In the genomic region with DNA sequence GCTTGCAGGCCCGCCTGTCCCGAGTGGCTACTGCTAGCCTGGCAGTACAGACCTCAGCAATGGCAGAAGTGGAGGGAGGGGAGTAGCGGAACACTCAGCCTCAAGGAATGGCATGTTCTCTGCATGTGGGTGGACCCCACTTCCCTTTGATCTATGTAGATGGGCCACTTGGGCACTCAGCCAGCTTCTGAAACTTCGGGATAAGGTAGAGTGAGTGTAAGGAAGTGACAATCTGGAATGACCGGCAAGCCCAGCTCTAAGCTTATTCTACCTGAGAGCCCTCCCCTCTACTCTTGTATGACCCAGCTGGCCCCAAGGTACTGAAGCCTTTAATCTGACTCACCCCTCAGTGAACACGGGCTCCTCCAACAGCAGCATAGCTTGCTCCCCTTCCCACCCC, we compare ENCODE assay signal across 17 mouse cellular contexts. TPM values are rescaled to one million over a fixed set of nuclear protein-coding genes. Genes with fewer than 3 reads are reported as not detected.
DNase-seq lines count a peak whose midpoint lies in the region; ATAC-seq and TF ChIP-seq lines count a peak whose summit lies in the region.
"Had no signal": no experiment of that assay in that cellular context is flagged by ENCODE, and none has a peak within 500 bp of the region (broad histone marks: within the 10 kb centered on the region; RNA-seq: fewer than 3 reads in every experiment).

No protein-coding gene starts in this region.

- no peaks in the 10 kb centered on the region for H3K36me3 ChIP-seq in intestine, embryonic 14.5 days (ENCODE audit: control insufficient read depth, insufficient read depth, low read length)
- H3K36me3 ChIP-seq in intestine, embryonic 16.5 days (ENCODE audit: control insufficient read depth, insufficient read depth, low read length): no peaks in the 10 kb centered on the region
- no peaks in the 10 kb centered on the region for H3K36me3 ChIP-seq in midbrain, embryonic 11.5 days (ENCODE audit: control insufficient read depth, insufficient read depth, low read length)
- H3K36me3 ChIP-seq in midbrain, embryonic 16.5 days (ENCODE audit: control insufficient read depth, insufficient read depth, low read length): no peaks in the 10 kb centered on the region
- no peaks in the 10 kb centered on the region for H3K36me3 ChIP-seq in lung, embryonic 15.5 days
- H3K36me3 ChIP-seq in stomach, embryonic 15.5 days: no peaks in the 10 kb centered on the region
- H3K36me3 ChIP-seq in thymus, adult 2 months (ENCODE audit: control insufficient read depth, insufficient read depth, low read length): no peaks in the 10 kb centered on the region
- H3K36me3 ChIP-seq: embryonic facial prominence, embryonic 13.5 days; heart, embryonic 15.5 days; liver, embryonic 13.5 days had no signal

- no peak for DNase-seq in intestine, embryonic 14.5 days (ENCODE audit: low spot score)
- no peak for DNase-seq in midbrain, embryonic 11.5 days (ENCODE audit: low spot score, missing footprints)
- DNase-seq in thymus, adult 2 months: no peak
- DNase-seq in adrenal gland, postnatal 36 days: no peak
- DNase-seq: adrenal gland, adult 2 months; cerebellum, adult 18-20 months; liver, embryonic 13.5 days; right cerebral cortex, adult 18-20 months; spleen, adult 18-20 months had no signal

- H3K27ac ChIP-seq in intestine, embryonic 14.5 days (ENCODE audit: low read depth): no peak overlapping the region
- no peak overlapping the region for H3K27ac ChIP-seq in intestine, embryonic 16.5 days (ENCODE audit: low read length)
- no peak overlapping the region for H3K27ac ChIP-seq in midbrain, embryonic 11.5 days (ENCODE audit: low read depth, low read length)
- H3K27ac ChIP-seq in midbrain, embryonic 16.5 days (ENCODE audit: low read length): no peak overlapping the region
- peak overlapping the region; percentile 74 for H3K27ac ChIP-seq in lung, embryonic 15.5 days
- H3K27ac ChIP-seq in stomach, embryonic 15.5 days: no peak overlapping the region
- no peak overlapping the region for H3K27ac ChIP-seq in thymus, adult 2 months (ENCODE audit: control insufficient read depth, insufficient read depth, low read length)
- H3K27ac ChIP-seq: embryonic facial prominence, embryonic 13.5 days; heart, embryonic 15.5 days; liver, embryonic 13.5 days had no signal

- H3K9ac ChIP-seq in intestine, embryonic 14.5 days (ENCODE audit: low read length): no peak overlapping the region
- no peak overlapping the region for H3K9ac ChIP-seq in intestine, embryonic 16.5 days (ENCODE audit: low read depth, low read length)
- no peak overlapping the region for H3K9ac ChIP-seq in midbrain, embryonic 11.5 days (ENCODE audit: low read length)
- H3K9ac ChIP-seq in midbrain, embryonic 16.5 days (ENCODE audit: low read depth, low read length): no peak overlapping the region
- no peak overlapping the region for H3K9ac ChIP-seq in lung, embryonic 15.5 days
- H3K9ac ChIP-seq in stomach, embryonic 15.5 days: no peak overlapping the region
- H3K9ac ChIP-seq: embryonic facial prominence, embryonic 13.5 days; heart, embryonic 15.5 days; liver, embryonic 13.5 days had no signal

- TF ChIP-seq POLR2A in thymus, adult 2 months (IDR thresholded peaks at IDR 0.05; ENCODE audit: control insufficient read depth, extremely low read depth, insufficient read depth, low read length, poor library complexity): no peak

- H3K4me1 ChIP-seq in intestine, embryonic 14.5 days (replicated peaks; ENCODE audit: control insufficient read depth, insufficient read depth, low read length): no peaks in the 10 kb centered on the region
- H3K4me1 ChIP-seq in intestine, embryonic 16.5 days (ENCODE audit: control insufficient read depth, insufficient read depth, low read length): no peaks in the 10 kb centered on the region
- no peaks in the 10 kb centered on the region for H3K4me1 ChIP-seq in midbrain, embryonic 11.5 days (ENCODE audit: control insufficient read depth, insufficient read depth, low read length)
- no peaks in the 10 kb centered on the region for H3K4me1 ChIP-seq in midbrain, embryonic 16.5 days (ENCODE audit: control insufficient read depth, insufficient read depth, low read length)
- H3K4me1 ChIP-seq in lung, embryonic 15.5 days: peaks cover 11% of the 10 kb centered on the region
- no peaks in the 10 kb centered on the region for H3K4me1 ChIP-seq in stomach, embryonic 15.5 days
- H3K4me1 ChIP-seq in thymus, adult 2 months (replicated peaks; ENCODE audit: control insufficient read depth, insufficient read depth, low read length): no peaks in the 10 kb centered on the region
- H3K4me1 ChIP-seq: embryonic facial prominence, embryonic 13.5 days; liver, embryonic 13.5 days; megakaryocyte, embryonic 14.5 days had no signal

- no peaks in the 10 kb centered on the region for H3K9me3 ChIP-seq in intestine, embryonic 14.5 days (ENCODE audit: control insufficient read depth, low read length)
- H3K9me3 ChIP-seq in intestine, embryonic 16.5 days (ENCODE audit: control insufficient read depth, low read length): no peaks in the 10 kb centered on the region
- no peaks in the 10 kb centered on the region for H3K9me3 ChIP-seq in midbrain, embryonic 11.5 days (ENCODE audit: control insufficient read depth, low read length)
- no peaks in the 10 kb centered on the region for H3K9me3 ChIP-seq in midbrain, embryonic 16.5 days (replicated peaks; ENCODE audit: control insufficient read depth, low read length, poor library complexity, severe bottlenecking)
- no peaks in the 10 kb centered on the region for H3K9me3 ChIP-seq in lung, embryonic 15.5 days
- H3K9me3 ChIP-seq in stomach, embryonic 15.5 days: no peaks in the 10 kb centered on the region
- H3K9me3 ChIP-seq: embryonic facial prominence, embryonic 13.5 days; heart, embryonic 15.5 days; liver, embryonic 13.5 days; megakaryocyte, embryonic 14.5 days had no signal

- ATAC-seq in intestine, embryonic 14.5 days (replicated peaks; ENCODE audit: low FRiP score, low TSS enrichment, low read depth): 0 out of 2 replicates have a peak, but pooled peaks have one; percentile 27
- no peak for ATAC-seq in intestine, embryonic 16.5 days
- ATAC-seq in midbrain, embryonic 11.5 days (ENCODE audit: low FRiP score): peak; percentile 48; the same call in 1 of the 2 replicates
- ATAC-seq in midbrain, embryonic 16.5 days: no peak
- ATAC-seq in lung, embryonic 15.5 days (ENCODE audit: borderline replicate concordance, extremely low read depth, low FRiP score, low TSS enrichment): peak; percentile 69
- peak; percentile 41; the same call in 1 of the 2 replicates for ATAC-seq in stomach, embryonic 15.5 days (ENCODE audit: insufficient read depth, low FRiP score, low read depth)
- ATAC-seq: intestine, postnatal 0 days had no signal

- H3K4me3 ChIP-seq in intestine, embryonic 14.5 days (ENCODE audit: low read depth, low read length): no peak overlapping the region
- no peak overlapping the region for H3K4me3 ChIP-seq in intestine, embryonic 16.5 days (ENCODE audit: low read length)
- no peak overlapping the region for H3K4me3 ChIP-seq in midbrain, embryonic 11.5 days (ENCODE audit: low read depth, low read length)
- H3K4me3 ChIP-seq in midbrain, embryonic 16.5 days (ENCODE audit: low read depth, low read length): no peak overlapping the region
- no peak overlapping the region for H3K4me3 ChIP-seq in lung, embryonic 15.5 days
- H3K4me3 ChIP-seq in stomach, embryonic 15.5 days (replicated peaks): no peak overlapping the region
- no peak overlapping the region for H3K4me3 ChIP-seq in thymus, adult 2 months (ENCODE audit: control insufficient read depth, insufficient read depth, low read length)
- H3K4me3 ChIP-seq: embryonic facial prominence, embryonic 13.5 days; heart, embryonic 15.5 days; liver, embryonic 13.5 days; megakaryocyte, embryonic 14.5 days had no signal

- no peaks in the 10 kb centered on the region for H3K27me3 ChIP-seq in intestine, embryonic 14.5 days (replicated peaks; ENCODE audit: control insufficient read depth, insufficient read depth, low read length)
- no peaks in the 10 kb centered on the region for H3K27me3 ChIP-seq in intestine, embryonic 16.5 days (replicated peaks; ENCODE audit: control insufficient read depth, insufficient read depth, low read length)
- H3K27me3 ChIP-seq in midbrain, embryonic 11.5 days (ENCODE audit: control insufficient read depth, insufficient read depth, low read length): no peaks in the 10 kb centered on the region
- no peaks in the 10 kb centered on the region for H3K27me3 ChIP-seq in midbrain, embryonic 16.5 days (ENCODE audit: control insufficient read depth, insufficient read depth, low read depth, low read length)
- H3K27me3 ChIP-seq in lung, embryonic 15.5 days: no peaks in the 10 kb centered on the region
- no peaks in the 10 kb centered on the region for H3K27me3 ChIP-seq in stomach, embryonic 15.5 days (replicated peaks)
- no peaks in the 10 kb centered on the region for H3K27me3 ChIP-seq in thymus, adult 2 months (ENCODE audit: control insufficient read depth, insufficient read depth, low read length)
- H3K27me3 ChIP-seq: embryonic facial prominence, embryonic 13.5 days; heart, embryonic 15.5 days; liver, embryonic 13.5 days had no signal

- WGBS in intestine, embryonic 14.5 days: 85% methylated on average over 6 of the region's 6 CpGs
- WGBS in intestine, embryonic 16.5 days: 80% methylated on average over 6 of the region's 6 CpGs
- WGBS in midbrain, embryonic 11.5 days: 84% methylated on average over 6 of the region's 6 CpGs
- 90% methylated on average over 6 of the region's 6 CpGs for WGBS in midbrain, embryonic 16.5 days
- 43% methylated on average over 6 of the region's 6 CpGs for WGBS in lung, embryonic 15.5 days
- WGBS in stomach, embryonic 15.5 days: 71% methylated on average over 6 of the region's 6 CpGs
- 92% methylated on average over 6 of the region's 6 CpGs for WGBS in thymus, adult 2 months

- no peak for TF ChIP-seq CTCF in thymus, adult 2 months (IDR thresholded peaks at IDR 0.05; ENCODE audit: borderline replicate concordance, control insufficient read depth, extremely low read depth, insufficient read depth, low read length, poor library complexity)

- no peak overlapping the region for H3K4me2 ChIP-seq in intestine, embryonic 14.5 days (ENCODE audit: low read length)
- H3K4me2 ChIP-seq in intestine, embryonic 16.5 days (ENCODE audit: low read depth, low read length): no peak overlapping the region
- H3K4me2 ChIP-seq in midbrain, embryonic 11.5 days: no peak overlapping the region
- H3K4me2 ChIP-seq in midbrain, embryonic 16.5 days (ENCODE audit: low read length): no peak overlapping the region
- no peak overlapping the region for H3K4me2 ChIP-seq in lung, embryonic 15.5 days
- no peak overlapping the region for H3K4me2 ChIP-seq in stomach, embryonic 15.5 days
- H3K4me2 ChIP-seq: embryonic facial prominence, embryonic 13.5 days; heart, embryonic 15.5 days; liver, embryonic 13.5 days had no signal

RNA-seq across cellular contexts. Expression of gene Ctsh, which starts 45.8 kb away (rescaled TPM):
- 28.7 and 42.4 TPM in 2 replicates for polyA plus RNA-seq in intestine, embryonic 14.5 days (2014; fragmentation: Nextera tagmentation; extraction: Ambion mirVana)
- polyA plus RNA-seq in intestine, embryonic 16.5 days (2015; fragmentation: Nextera tagmentation; extraction: Ambion mirVana): 56.9 and 59.4 TPM in 2 replicates
- polyA plus RNA-seq in midbrain, embryonic 11.5 days (2014; fragmentation: Nextera tagmentation; extraction: Ambion mirVana): 6.0 and 6.7 TPM in 2 replicates
- polyA plus RNA-seq in midbrain, embryonic 16.5 days (2015; fragmentation: Nextera tagmentation; extraction: Ambion mirVana): 20.0 and 25.2 TPM in 2 replicates
- polyA plus RNA-seq in lung, embryonic 15.5 days (2015; fragmentation: Nextera tagmentation; extraction: Ambion mirVana): 410 and 503 TPM in 2 replicates
- polyA plus RNA-seq in stomach, embryonic 15.5 days (2015; fragmentation: Nextera tagmentation; extraction: Ambion mirVana): 63.1 and 72.0 TPM in 2 replicates
- 35.3 and 38.9 TPM in 2 replicates for polyA plus RNA-seq in thymus, adult 2 months (2012; rRNA removed)
- total RNA-seq in adrenal gland, postnatal 36 days (2021): 100 to 1,000 TPM; 128 to 170 TPM

Comparison
In these comparisons a context has a peak if more than half of its experiments do, and no peak if none do; other contexts are left out.
1. ATAC-seq: peak in intestine, embryonic 14.5 days (single experiment), midbrain, embryonic 11.5 days (single experiment), lung, embryonic 15.5 days (single experiment) and stomach, embryonic 15.5 days (single experiment); none in intestine, embryonic 16.5 days (single experiment) and midbrain, embryonic 16.5 days (single experiment).